Mouse (Mus musculus) hindbrain, embryonic 10.5 days (tissue): Measurements from ENCODE around the gene Npr2. TPM values are rescaled to one million over a fixed set of nuclear protein-coding genes. Genes with fewer than 3 reads are reported as not detected.

Source experiments
- DNase-seq: peaks from one replicate; pipeline ENCODE4 v3.0.0-alpha.2; 2017; ENCODE audit warnings: low spot score
- H3K27ac ChIP-seq: fragments of 300-500 bp; sonication (generic); 2 replicates; pipeline ENCODE4 v1.5.1; 2016; ENCODE audit warnings: mild to moderate bottlenecking, moderate library complexity
- H3K27me3 ChIP-seq: fragments of 300-500 bp; sonication (generic); 2 replicates; pipeline ENCODE4 v1.6.1; 2016; ENCODE audit warnings: mild to moderate bottlenecking; ENCODE audit not compliant: poor library complexity, insufficient read depth, severe bottlenecking
- H3K36me3 ChIP-seq: fragments of 300-500 bp; sonication (generic); 2 replicates; pipeline ENCODE4 v1.6.1; 2016; ENCODE audit warnings: mild to moderate bottlenecking, moderate library complexity
- H3K4me1 ChIP-seq: fragments of 300-500 bp; sonication (generic); replicated peaks from 2 replicates; pipeline ENCODE4 v1.6.1; 2016; ENCODE audit warnings: mild to moderate bottlenecking
- H3K4me3 ChIP-seq: fragments of 300-500 bp; sonication (generic); 2 replicates; pipeline ENCODE4 v1.5.1; 2016; ENCODE audit warnings: mild to moderate bottlenecking, moderate library complexity
- H3K9me3 ChIP-seq: fragments of 300-500 bp; sonication (generic); 2 replicates; pipeline ENCODE4 v1.6.1; 2016; ENCODE audit warnings: mild to moderate bottlenecking, moderate library complexity
- WGBS: fragments of 180-500 bp; shearing (Covaris S2); methylation state at CpG from one replicate; pipeline ENCODE4 v1.1.7; 2016; 5-methylcytosine and 5-hydroxymethylcytosine counted together
- polyA plus RNA-seq: library from polyadenylated mRNA; unstranded; fragments of >200 nt; fragmentation: Nextera tagmentation; extraction: Ambion mirVana; gene quantifications from 2 replicates; pipeline ENCODE4 v1.2.1, GENCODE M21; 2016

Gene Npr2
- polyA plus RNA-seq, 1 experiment from 2014 or later, result 22.4 TPM

- DNase-seq, result peak; percentile 10
- peaks cover 28% of the 10 kb centered on the region for H3K27me3 ChIP-seq
- peaks cover 49% of the 10 kb centered on the region for H3K4me1 ChIP-seq
- peak overlapping the region; percentile 75 for H3K4me3 ChIP-seq
- no peaks in the 10 kb centered on the region for H3K36me3 ChIP-seq
- no peaks in the 10 kb centered on the region for H3K9me3 ChIP-seq
- WGBS, result 45% methylated on average over 42 of the region's 42 CpGs
- H3K27ac ChIP-seq, result peak overlapping the region; percentile 95
These were observed 503 bp downstream of the Npr2 start for GRCm38 (mm10) chr4:43631956-43632920.

DNA sequence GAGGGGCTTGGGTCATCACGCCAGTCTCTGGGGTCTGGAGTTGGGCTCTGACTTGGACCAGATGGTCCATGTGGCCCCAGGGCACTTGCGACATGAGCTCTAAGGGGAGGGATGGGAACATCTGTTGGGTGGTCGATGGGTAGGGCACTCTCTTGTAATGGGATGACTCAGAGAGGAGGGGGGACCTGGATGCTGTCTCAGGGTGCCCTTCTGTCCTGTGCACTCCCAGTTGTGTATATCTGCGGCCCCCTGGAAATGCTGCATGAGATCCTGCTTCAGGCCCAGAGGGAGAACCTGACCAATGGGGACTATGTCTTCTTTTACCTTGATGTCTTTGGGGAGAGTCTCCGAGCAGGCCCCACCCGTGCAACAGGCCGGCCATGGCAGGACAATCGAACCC, 1.6 kb downstream of the Npr2 start:
- peaks cover 28% of the 10 kb centered on the region for H3K27me3 ChIP-seq
- H3K27ac ChIP-seq, result no peak overlapping the region
- 81% methylated on average over 8 of the region's 8 CpGs for WGBS

GRCm38 (mm10) chr4:43633736-43634135, 2.0 kb downstream of the Npr2 start:
- Histone ChIP-seq H3K4me1 (peaks cover 49% of the 10 kb centered on the region), H3K27me3 (peaks cover 28% of the 10 kb centered on the region), H3K9me3 (no peaks in the 10 kb centered on the region), H3K36me3 (no peaks in the 10 kb centered on the region), H3K27ac (no peak overlapping the region), H3K4me3 (peak overlapping the region; percentile 75)
- WGBS, result 93% methylated on average over 2 of the region's 2 CpGs
- DNase-seq, result no peak

More for the DNA sequence above, 1.6 kb downstream of the Npr2 start:
- H3K9me3 ChIP-seq, result no peaks in the 10 kb centered on the region
- no peaks in the 10 kb centered on the region for H3K36me3 ChIP-seq
- H3K4me1 ChIP-seq, result peaks cover 49% of the 10 kb centered on the region
- H3K4me3 ChIP-seq, result peak overlapping the region; percentile 75
- DNase-seq, result peak; percentile 27

DNA sequence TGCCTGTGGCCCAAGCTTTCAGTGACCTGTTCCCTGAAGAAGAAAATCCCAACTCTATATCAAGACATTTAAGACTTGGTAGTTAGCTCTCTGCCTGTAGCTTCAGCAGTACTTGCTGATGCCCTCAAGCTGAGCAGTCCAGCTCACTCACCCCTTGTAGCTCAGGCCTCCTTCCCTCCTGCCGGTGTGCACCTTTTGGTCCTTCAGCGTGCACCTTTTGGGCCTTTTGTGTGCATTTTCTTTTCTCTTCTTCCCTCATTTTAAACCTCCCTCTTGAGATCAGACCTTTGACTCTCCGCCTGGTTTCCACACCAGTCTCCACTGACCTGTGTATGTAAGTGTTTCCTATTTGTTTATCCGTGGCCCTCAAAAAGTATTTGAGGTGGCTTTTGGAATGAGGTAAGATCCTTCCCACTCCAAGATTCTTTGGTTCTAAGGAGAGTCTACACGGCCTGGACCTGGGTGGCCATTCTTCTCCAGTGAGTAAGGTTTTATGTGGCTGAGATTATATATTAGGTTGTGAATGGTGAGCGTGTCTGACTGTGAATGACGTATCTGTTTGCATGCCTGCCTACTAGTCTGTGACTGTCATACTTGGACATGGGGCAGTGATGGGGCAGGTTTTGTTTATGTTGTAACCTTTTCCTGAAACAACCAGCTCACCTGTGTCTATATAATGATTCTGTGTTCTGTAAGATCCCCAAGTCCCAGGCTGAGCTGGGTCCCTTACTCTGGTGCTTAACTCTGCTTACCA, 3.1 kb downstream of the Npr2 start:
- no peak for DNase-seq
- Histone ChIP-seq H3K27me3 (peaks cover 28% of the 10 kb centered on the region), H3K4me3 (no peak overlapping the region), H3K9me3 (no peaks in the 10 kb centered on the region), H3K36me3 (no peaks in the 10 kb centered on the region), H3K27ac (no peak overlapping the region), H3K4me1 (peaks cover 46% of the 10 kb centered on the region)
- 87% methylated on average over 7 of the region's 7 CpGs for WGBS

GRCm38 (mm10) chr4:43636751-43637150, 5.0 kb downstream of the Npr2 start:
- H3K9me3 ChIP-seq, result no peaks in the 10 kb centered on the region
- H3K4me1 ChIP-seq, result peaks cover 34% of the 10 kb centered on the region
- no peak overlapping the region for H3K4me3 ChIP-seq
- H3K27me3 ChIP-seq, result peaks cover 28% of the 10 kb centered on the region
- no peak for DNase-seq
- no peaks in the 10 kb centered on the region for H3K36me3 ChIP-seq
- H3K27ac ChIP-seq, result no peak overlapping the region
- 76% methylated on average over 6 of the region's 6 CpGs for WGBS

- Histone ChIP-seq H3K27ac (no peak overlapping the region), H3K4me1 (peaks cover 8% of the 10 kb centered on the region), H3K27me3 (no peaks in the 10 kb centered on the region), H3K9me3 (no peaks in the 10 kb centered on the region), H3K4me3 (no peak overlapping the region), H3K36me3 (peaks cover 21% of the 10 kb centered on the region)
- WGBS, result 76% methylated on average over 9 of the region's 9 CpGs
- DNase-seq, result no peak
These were observed 8.3 kb downstream of the Npr2 start for GRCm38 (mm10) chr4:43640076-43640475.

GRCm38 (mm10) chr4:43640491-43640890, 8.8 kb downstream of the Npr2 start:
- Histone ChIP-seq H3K9me3 (no peaks in the 10 kb centered on the region), H3K36me3 (peaks cover 23% of the 10 kb centered on the region), H3K27me3 (no peaks in the 10 kb centered on the region), H3K27ac (no peak overlapping the region), H3K4me3 (no peak overlapping the region), H3K4me1 (peaks cover 8% of the 10 kb centered on the region)
- DNase-seq, result no peak
- WGBS, result 86% methylated on average over 6 of the region's 6 CpGs

DNA sequence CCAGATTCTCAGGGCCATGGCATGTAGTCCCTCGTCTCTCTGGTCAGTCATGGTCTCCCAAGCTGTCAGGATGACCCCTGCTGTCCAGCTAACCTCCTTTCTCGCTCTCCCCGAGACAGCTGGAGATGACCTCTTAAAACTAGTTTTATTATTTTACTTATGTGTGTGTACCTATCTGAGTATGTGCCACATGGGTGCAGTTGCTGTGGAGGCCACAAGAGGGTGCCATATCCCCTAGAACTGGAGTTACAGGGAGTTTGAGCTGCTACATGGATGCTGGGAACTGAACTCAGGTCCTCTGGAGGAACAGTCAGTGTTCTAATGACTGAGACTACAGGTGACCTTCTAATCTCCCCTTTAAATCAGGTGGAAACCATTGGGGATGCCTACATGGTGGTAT, 18.0 kb downstream of the Npr2 start:
- Histone ChIP-seq H3K27me3 (no peaks in the 10 kb centered on the region), H3K4me3 (no peak overlapping the region), H3K4me1 (peaks cover 22% of the 10 kb centered on the region), H3K36me3 (peaks cover 65% of the 10 kb centered on the region), H3K9me3 (peaks cover 8% of the 10 kb centered on the region), H3K27ac (no peak overlapping the region)
- no peak for DNase-seq
- WGBS, result 95% methylated on average over 3 of the region's 3 CpGs

- 86% methylated on average over 4 of the region's 4 CpGs for WGBS
- H3K27ac ChIP-seq, result peak overlapping the region; percentile 60
- peak overlapping the region; percentile 41 for H3K4me3 ChIP-seq
- DNase-seq, result no peak
- H3K36me3 ChIP-seq, result peaks cover 43% of the 10 kb centered on the region
- peaks cover 8% of the 10 kb centered on the region for H3K9me3 ChIP-seq
- H3K27me3 ChIP-seq, result no peaks in the 10 kb centered on the region
- peaks cover 41% of the 10 kb centered on the region for H3K4me1 ChIP-seq
These were observed 21.0 kb downstream of the Npr2 start for GRCm38 (mm10) chr4:43652726-43653125.

GRCm38 (mm10) chr4:43653161-43654015, 21.7 kb downstream of the Npr2 start, which contains the start of gene Spag8:
TSS of gene Spag8 (minus strand) at chr4:43653594.
- H3K9me3 ChIP-seq, result peaks cover 8% of the 10 kb centered on the region
- 15% methylated on average over 24 of the region's 24 CpGs for WGBS
- H3K4me3 ChIP-seq, result peak within 1 kb of the TSS; percentile 41
- no peaks in the 10 kb centered on the region for H3K27me3 ChIP-seq
- peak within 1 kb of the TSS; percentile 60 for H3K27ac ChIP-seq
- DNase-seq, result peak; percentile 76
- H3K36me3 ChIP-seq, result peaks cover 36% of the 10 kb centered on the region
- peaks cover 41% of the 10 kb centered on the region for H3K4me1 ChIP-seq

DNA sequence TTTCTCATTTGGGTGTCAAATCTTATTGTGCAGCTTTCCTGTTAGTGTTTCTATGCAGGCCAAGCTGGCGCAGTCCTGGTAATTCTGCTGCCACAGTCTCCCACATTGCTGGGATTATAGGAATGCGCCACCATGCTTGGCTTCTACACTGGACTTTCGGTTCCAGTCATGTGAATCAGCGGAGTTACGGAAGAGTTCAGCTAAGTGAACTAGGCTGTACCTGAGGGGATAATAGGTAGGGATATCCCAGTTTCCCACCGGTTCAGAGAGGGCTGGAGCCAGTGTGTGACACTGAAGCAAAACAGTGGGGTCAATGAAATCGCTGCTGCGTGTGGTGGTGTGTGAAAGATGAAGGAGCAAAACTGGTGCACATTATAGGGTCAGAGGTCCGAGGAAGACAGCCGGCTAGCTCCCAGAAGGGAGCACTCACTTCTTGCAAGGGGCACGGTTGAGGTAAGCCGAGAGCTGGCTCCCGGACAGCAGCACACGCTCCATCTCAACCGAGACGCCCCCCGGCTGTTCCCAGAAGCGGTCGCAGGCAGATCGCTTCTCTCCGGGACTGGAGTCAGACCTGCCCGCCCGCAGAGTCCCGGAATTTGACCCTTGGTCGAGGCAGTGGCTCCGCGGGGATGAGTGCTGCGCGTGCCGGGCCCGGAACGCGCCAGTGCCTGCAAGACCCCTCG, 24.1 kb downstream of the Npr2 start:
- Histone ChIP-seq H3K36me3 (peaks cover 16% of the 10 kb centered on the region), H3K27ac (peak overlapping the region; percentile 94), H3K4me1 (peaks cover 41% of the 10 kb centered on the region), H3K27me3 (peaks cover 13% of the 10 kb centered on the region; the same call in 1 of the 2 replicates), H3K9me3 (no peaks in the 10 kb centered on the region), H3K4me3 (peak overlapping the region; percentile 88)
- DNase-seq, result no peak
- 6% methylated on average over 34 of the region's 34 CpGs for WGBS
